Mouse (Mus musculus) midbrain, embryonic 15.5 days (tissue): ENCODE results near the gene Hs2st1. TPM values are rescaled to one million over a fixed set of nuclear protein-coding genes. Genes with fewer than 3 reads are reported as not detected.

Experiments used
- ATAC-seq: fragments of 200-750 bp; cut with Nextera tagmentation; replicated peaks from 2 replicates; pipeline ENCODE4 v1.8.0; 2017; ENCODE audit warnings: moderate TSS enrichment
- H3K27ac ChIP-seq: fragments of 300-500 bp; sonication (generic); 2 replicates; pipeline ENCODE4 v1.5.1; 2015; ENCODE audit warnings: mild to moderate bottlenecking, inconsistent platforms
- H3K27me3 ChIP-seq: fragments of 300-500 bp; sonication (generic); replicated peaks from 2 replicates; pipeline ENCODE4 v1.6.1; 2015; ENCODE audit warnings: inconsistent platforms
- H3K36me3 ChIP-seq: fragments of 300-500 bp; sonication (generic); replicated peaks from 2 replicates; pipeline ENCODE4 v1.6.1; 2015; ENCODE audit warnings: inconsistent platforms
- H3K4me1 ChIP-seq: fragments of 300-500 bp; sonication (generic); 2 replicates; pipeline ENCODE4 v1.6.1; 2015; ENCODE audit warnings: inconsistent platforms
- H3K4me2 ChIP-seq: fragments of 300-500 bp; sonication (generic); 2 replicates; pipeline ENCODE4 v1.6.1; 2015; ENCODE audit warnings: inconsistent platforms, mild to moderate bottlenecking, moderate library complexity
- H3K4me3 ChIP-seq: fragments of 300-500 bp; sonication (generic); 2 replicates; pipeline ENCODE4 v1.5.1; 2015; ENCODE audit warnings: mild to moderate bottlenecking, inconsistent platforms
- H3K9ac ChIP-seq: fragments of 300-500 bp; sonication (generic); 2 replicates; pipeline ENCODE4 v1.6.1; 2015; ENCODE audit warnings: mild to moderate bottlenecking, inconsistent platforms
- H3K9me3 ChIP-seq: fragments of 300-500 bp; sonication (generic); 2 replicates; pipeline ENCODE4 v1.6.1; 2016; ENCODE audit warnings: inconsistent platforms
- WGBS: fragments of 180-500 bp; shearing (Covaris S2); methylation state at CpG from one replicate; pipeline ENCODE4 v1.1.7; 2015; ENCODE audit warnings: mixed read lengths; 5-methylcytosine and 5-hydroxymethylcytosine counted together
- polyA plus RNA-seq: library from polyadenylated mRNA; unstranded; fragments of >200 nt; fragmentation: Nextera tagmentation; extraction: Ambion mirVana; gene quantifications from 2 replicates; pipeline ENCODE4 v1.2.1, GENCODE M21; 2015

The Hs2st1 gene
- polyA plus RNA-seq, 1 experiment from 2014 or later: 15.6 TPM

GRCm38 (mm10) chr3:144386446-144386845 is 183.5 kb downstream of the Hs2st1 start:
- no peaks in the 10 kb centered on the region for H3K27me3 ChIP-seq
- H3K4me1 ChIP-seq: no peaks in the 10 kb centered on the region
- H3K9ac ChIP-seq: no peak overlapping the region
- no peak for ATAC-seq
- H3K27ac ChIP-seq: no peak overlapping the region
- H3K4me2 ChIP-seq: no peak overlapping the region
- WGBS: 88% methylated on average over 4 of the region's 4 CpGs
- no peak overlapping the region for H3K4me3 ChIP-seq
- H3K9me3 ChIP-seq: no peaks in the 10 kb centered on the region
- no peaks in the 10 kb centered on the region for H3K36me3 ChIP-seq

- Histone ChIP-seq H3K27me3 (no peaks in the 10 kb centered on the region), H3K4me3 (no peak overlapping the region), H3K9ac (no peak overlapping the region), H3K9me3 (no peaks in the 10 kb centered on the region), H3K36me3 (no peaks in the 10 kb centered on the region), H3K27ac (no peak overlapping the region), H3K4me2 (no peak overlapping the region), H3K4me1 (peaks cover 5% of the 10 kb centered on the region; the same call in 1 of the 2 replicates)
- 91% methylated on average over 10 of the region's 10 CpGs for WGBS
- ATAC-seq: no peak
These were observed 185.3 kb downstream of the Hs2st1 start for GRCm38 (mm10) chr3:144384648-144385047.

GRCm38 (mm10) chr3:144381431-144381980 is 188.5 kb downstream of the Hs2st1 start:
- ATAC-seq: no peak
- Histone ChIP-seq H3K9ac (no peak overlapping the region), H3K27ac (no peak overlapping the region), H3K9me3 (no peaks in the 10 kb centered on the region), H3K36me3 (no peaks in the 10 kb centered on the region), H3K4me1 (peaks cover 17% of the 10 kb centered on the region), H3K4me2 (peak overlapping the region; percentile 44; the same call in 1 of the 2 replicates), H3K27me3 (no peaks in the 10 kb centered on the region), H3K4me3 (no peak overlapping the region)
- 49% methylated on average over 16 of the region's 16 CpGs for WGBS

- Histone ChIP-seq H3K9me3 (no peaks in the 10 kb centered on the region), H3K27ac (no peak overlapping the region), H3K4me2 (peak overlapping the region; percentile 44), H3K4me3 (peak overlapping the region; percentile 14), H3K9ac (no peak overlapping the region), H3K27me3 (no peaks in the 10 kb centered on the region), H3K36me3 (no peaks in the 10 kb centered on the region), H3K4me1 (peaks cover 17% of the 10 kb centered on the region)
- ATAC-seq: peak; percentile 86
- 4% methylated on average over 18 of the region's 18 CpGs for WGBS
These were observed 189.1 kb downstream of the Hs2st1 start for GRCm38 (mm10) chr3:144380921-144381320.

- Histone ChIP-seq H3K9me3 (no peaks in the 10 kb centered on the region), H3K4me1 (peaks cover 17% of the 10 kb centered on the region), H3K36me3 (no peaks in the 10 kb centered on the region), H3K27me3 (no peaks in the 10 kb centered on the region), H3K9ac (no peak overlapping the region), H3K27ac (no peak overlapping the region), H3K4me2 (no peak overlapping the region), H3K4me3 (no peak overlapping the region)
- WGBS: 81% methylated on average over 4 of the region's 4 CpGs
- no peak for ATAC-seq
These were observed 190.2 kb downstream of the Hs2st1 start for GRCm38 (mm10) chr3:144379801-144380200.

Other genes starting within 250 kb of the Hs2st1 start
- 501 and 507 TPM in 2 replicates for gene Selenof, start 123 bp upstream of the Hs2st1 start, polyA plus RNA-seq
- 96.5 and 108 TPM in 2 replicates for gene Sh3glb1, start 150.2 kb upstream of the Hs2st1 start, polyA plus RNA-seq
- gene Clca3a1, start 190.8 kb upstream of the Hs2st1 start, polyA plus RNA-seq: 0.50 and 0.65 TPM in 2 replicates
- 0.09 TPM in 1 of 2 replicates, not detected in the other for gene Clca3a2, start 249.3 kb upstream of the Hs2st1 start, polyA plus RNA-seq